ENCODE assay signal across 18 mouse cellular contexts in the genomic region with DNA sequence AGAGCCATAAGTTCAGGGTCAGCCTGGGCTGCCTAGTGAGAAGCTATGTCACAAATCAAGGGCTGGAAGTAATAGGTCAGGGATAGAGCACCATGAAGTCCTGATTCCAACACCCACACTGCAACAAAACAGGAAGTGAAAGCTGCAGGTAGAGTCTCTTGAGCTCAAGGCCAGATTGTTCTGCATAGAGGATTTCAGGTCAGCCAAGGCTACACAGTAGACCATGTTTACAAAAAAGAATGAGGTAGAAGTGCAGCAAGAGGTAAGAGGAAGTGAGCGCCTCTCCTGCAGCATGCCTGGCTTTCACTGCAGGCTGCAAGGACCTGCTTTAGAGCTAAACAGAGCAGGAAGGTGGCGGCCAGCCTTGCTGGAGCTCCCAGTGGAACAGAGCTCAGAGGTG.
"Had no signal": no experiment of that assay in that cellular context is flagged by ENCODE, and none has a peak within 500 bp of the region (broad histone marks: within the 10 kb centered on the region; RNA-seq: fewer than 3 reads in every experiment).

No protein-coding gene starts in this region.

- H3K9ac ChIP-seq: intestine, embryonic 15.5 days; liver, embryonic 15.5 days; lung, embryonic 14.5 days; midbrain, embryonic 12.5 days; neural tube, embryonic 13.5 days; stomach, embryonic 15.5 days had no signal

- H3K9me3 ChIP-seq: intestine, embryonic 15.5 days; limb, embryonic 10.5 days; liver, embryonic 15.5 days; midbrain, embryonic 12.5 days; neural tube, embryonic 13.5 days; stomach, embryonic 15.5 days had no signal

- DNase-seq: kidney, adult 18-20 months; kidney, postnatal 10 days; kidney, postnatal 4 days; lung, embryonic 14.5 days; lung, postnatal 10 days; right cerebral cortex, adult 18-20 months; right cerebral cortex, postnatal 25 days had no signal

- H3K27ac ChIP-seq: intestine, embryonic 15.5 days; layer of hippocampus, adult 2 months; left cerebral cortex, adult 2 months; liver, embryonic 15.5 days; macrophage; midbrain, embryonic 12.5 days; neural tube, embryonic 13.5 days; stomach, embryonic 15.5 days had no signal

- H3K4me2 ChIP-seq: intestine, embryonic 15.5 days; liver, embryonic 11.5 days; liver, embryonic 15.5 days; lung, embryonic 14.5 days; midbrain, embryonic 12.5 days; neural tube, embryonic 13.5 days; stomach, embryonic 15.5 days had no signal

- ATAC-seq: intestine, embryonic 15.5 days; midbrain, embryonic 16.5 days had no signal

- H3K4me1 ChIP-seq: limb, embryonic 10.5 days; liver, embryonic 15.5 days had no signal

- H3K4me3 ChIP-seq: intestine, embryonic 15.5 days; layer of hippocampus, adult 2 months; left cerebral cortex, adult 2 months; limb, embryonic 10.5 days; liver, embryonic 15.5 days; midbrain, embryonic 12.5 days; neural tube, embryonic 13.5 days; stomach, embryonic 15.5 days had no signal

- H3K27me3 ChIP-seq: intestine, embryonic 15.5 days; liver, embryonic 15.5 days; midbrain, embryonic 12.5 days; neural tube, embryonic 13.5 days; stomach, embryonic 15.5 days had no signal
